Mouse (Mus musculus) cerebellum, adult 18-20 months (tissue): ENCODE data around the gene Prl8a9.

ENCODE experiments used
- DNase-seq, 2 experiments: peaks; one replicate each; pipeline ENCODE4 v3.0.0; 2021

Prl8a9 gene

DNA sequence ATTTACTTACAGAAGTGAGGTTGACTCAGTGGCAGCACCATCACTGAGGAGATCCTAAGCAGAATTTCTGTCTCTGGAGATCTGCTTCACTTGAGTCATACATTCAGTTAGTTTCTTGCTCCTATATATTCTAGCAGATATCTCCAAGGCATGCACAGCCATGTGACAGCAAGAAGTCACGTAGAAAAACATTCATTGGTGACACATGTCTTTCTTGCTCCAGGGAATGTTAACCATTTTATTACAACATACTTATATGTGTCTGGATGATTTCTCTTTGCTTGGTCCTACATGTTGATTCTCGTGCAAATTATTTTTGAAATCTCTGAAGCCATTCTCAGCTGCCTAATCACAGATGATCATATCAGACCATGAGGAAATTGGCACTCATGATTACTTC, at the start of gene Prl8a9:
Gene Prl8a9, minus strand, starts transcription at position 101 of the 400 bp plus-strand sequence.
- DNase-seq = no peak

DNA sequence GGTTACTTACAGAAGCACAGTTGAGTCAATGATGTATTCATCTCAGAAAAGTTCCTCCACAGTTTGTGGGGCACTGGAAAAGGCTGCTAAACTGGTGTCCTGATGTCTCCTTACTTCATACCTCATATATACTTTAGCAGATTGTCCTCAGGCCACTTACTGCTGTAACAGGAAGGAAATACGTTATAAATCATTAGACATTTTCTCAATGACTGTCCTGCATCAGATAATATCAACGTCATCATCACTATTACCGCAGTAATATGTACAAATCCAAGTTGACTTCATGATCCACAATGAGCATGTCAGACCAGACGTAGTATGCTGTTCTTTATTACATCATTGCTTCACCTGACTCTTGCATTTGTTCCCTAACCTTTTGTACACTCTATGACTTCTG, 46.1 kb upstream of the Prl8a9 start, which contains the start of gene Prl7b1:
Gene Prl7b1, minus strand, starts transcription at position 101 of the 400 bp plus-strand sequence.
- DNase-seq = no peak

DNA sequence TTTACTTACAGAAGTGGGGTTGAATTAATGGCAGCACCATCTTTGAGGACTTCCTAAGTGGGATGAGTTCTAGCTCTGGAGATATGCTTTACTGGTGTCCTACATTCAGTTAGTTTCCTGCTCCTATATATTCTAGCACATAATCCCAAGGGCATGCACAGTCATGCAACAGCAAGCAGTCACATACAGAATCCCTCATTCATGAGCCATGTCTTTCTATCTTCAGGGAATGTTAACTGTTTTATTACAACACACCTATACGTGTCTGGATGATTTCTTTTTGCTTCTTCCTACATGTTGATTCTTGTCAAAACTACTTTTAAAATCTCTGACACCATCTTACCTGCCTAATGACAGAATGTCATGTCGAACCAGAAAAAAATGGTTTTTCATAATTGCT, 17.7 kb upstream of the Prl8a9 start, which contains the start of gene Prl8a1:
Gene Prl8a1, minus strand, starts transcription at position 101 of the 400 bp plus-strand sequence.
- DNase-seq = no peak

DNA sequence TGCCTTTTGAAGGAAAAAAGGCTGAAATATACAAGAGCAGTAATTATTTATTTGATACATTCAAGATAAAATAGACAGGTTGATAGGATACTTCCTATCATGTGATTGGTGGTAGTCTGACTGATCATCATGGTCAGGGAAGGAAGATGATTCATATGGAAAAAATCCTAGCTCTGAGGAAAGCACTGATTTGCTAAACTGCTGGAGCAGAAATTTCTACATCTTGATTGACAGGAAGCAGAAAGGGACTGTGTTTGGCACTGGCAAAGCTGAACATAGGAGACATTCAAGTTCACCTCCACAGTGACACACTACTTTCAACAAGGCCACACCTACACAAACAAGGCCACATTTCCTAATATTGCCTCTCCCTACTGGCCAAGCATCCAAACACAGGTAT, 11.1 kb downstream of the Prl8a9 start:
- no peak for DNase-seq

DNA sequence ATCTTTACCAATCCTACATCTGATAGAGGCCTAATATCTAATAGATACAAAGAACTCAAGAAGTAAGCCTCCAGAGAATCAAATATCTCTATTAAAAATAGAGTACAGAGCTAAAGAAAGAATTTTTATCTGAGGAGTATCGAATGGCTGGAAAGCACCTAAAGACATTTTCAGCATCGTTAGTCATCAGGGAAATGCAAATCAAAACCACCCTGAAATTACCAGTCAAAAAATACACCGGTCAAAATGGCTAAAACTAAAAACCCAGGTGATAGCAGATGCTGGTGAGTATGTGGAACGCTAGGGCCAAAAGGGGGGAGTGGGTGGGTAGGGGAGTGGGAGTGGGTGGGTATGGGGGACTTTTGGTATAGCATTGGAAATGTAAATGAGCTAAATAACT, 41.2 kb downstream of the Prl8a9 start:
- DNase-seq = no peak

DNA sequence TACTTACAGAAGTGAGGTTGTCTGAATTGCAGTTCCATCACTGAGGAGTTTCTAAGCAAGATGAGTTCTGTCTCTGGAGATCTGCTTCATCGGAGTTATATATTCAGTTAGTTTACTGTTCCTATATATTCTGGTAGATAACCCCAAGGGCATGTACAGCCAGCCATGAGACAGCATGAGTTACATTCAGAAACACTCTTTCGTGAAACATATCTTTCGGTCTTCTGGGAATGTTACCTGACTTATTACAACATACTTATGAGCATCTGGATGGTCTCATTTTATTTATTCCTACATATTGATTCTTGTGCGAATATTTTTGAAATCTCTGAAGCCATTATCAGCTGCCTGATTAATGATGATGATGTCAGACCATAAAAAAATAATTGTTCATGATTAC, 51.3 kb downstream of the Prl8a9 start, which contains the start of gene Prl8a8:
Gene Prl8a8, minus strand, starts transcription at position 101 of the 400 bp plus-strand sequence.
- no peak for DNase-seq
